Mouse (Mus musculus) hindbrain, embryonic 10.5 days (tissue): ENCODE results near the gene Olfr959. TPM values are rescaled to one million over a fixed set of nuclear protein-coding genes. Genes with fewer than 3 reads are reported as not detected.

Source experiments
- DNase-seq: peaks from one replicate; pipeline ENCODE4 v3.0.0-alpha.2; 2017; ENCODE audit warnings: low spot score
- H3K27ac ChIP-seq: fragments of 300-500 bp; sonication (generic); 2 replicates; pipeline ENCODE4 v1.5.1; 2016; ENCODE audit warnings: mild to moderate bottlenecking, moderate library complexity
- H3K27me3 ChIP-seq: fragments of 300-500 bp; sonication (generic); 2 replicates; pipeline ENCODE4 v1.6.1; 2016; ENCODE audit warnings: mild to moderate bottlenecking; ENCODE audit not compliant: poor library complexity, insufficient read depth, severe bottlenecking
- H3K36me3 ChIP-seq: fragments of 300-500 bp; sonication (generic); 2 replicates; pipeline ENCODE4 v1.6.1; 2016; ENCODE audit warnings: mild to moderate bottlenecking, moderate library complexity
- H3K4me1 ChIP-seq: fragments of 300-500 bp; sonication (generic); replicated peaks from 2 replicates; pipeline ENCODE4 v1.6.1; 2016; ENCODE audit warnings: mild to moderate bottlenecking
- H3K4me3 ChIP-seq: fragments of 300-500 bp; sonication (generic); 2 replicates; pipeline ENCODE4 v1.5.1; 2016; ENCODE audit warnings: mild to moderate bottlenecking, moderate library complexity
- H3K9me3 ChIP-seq: fragments of 300-500 bp; sonication (generic); 2 replicates; pipeline ENCODE4 v1.6.1; 2016; ENCODE audit warnings: mild to moderate bottlenecking, moderate library complexity
- WGBS: fragments of 180-500 bp; shearing (Covaris S2); methylation state at CpG from one replicate; pipeline ENCODE4 v1.1.7; 2016; 5-methylcytosine and 5-hydroxymethylcytosine counted together
- polyA plus RNA-seq: library from polyadenylated mRNA; unstranded; fragments of >200 nt; fragmentation: Nextera tagmentation; extraction: Ambion mirVana; gene quantifications from 2 replicates; pipeline ENCODE4 v1.2.1, GENCODE M21; 2016

The Olfr959 gene
- polyA plus RNA-seq, 1 experiment from 2014 or later, result not detected

DNA sequence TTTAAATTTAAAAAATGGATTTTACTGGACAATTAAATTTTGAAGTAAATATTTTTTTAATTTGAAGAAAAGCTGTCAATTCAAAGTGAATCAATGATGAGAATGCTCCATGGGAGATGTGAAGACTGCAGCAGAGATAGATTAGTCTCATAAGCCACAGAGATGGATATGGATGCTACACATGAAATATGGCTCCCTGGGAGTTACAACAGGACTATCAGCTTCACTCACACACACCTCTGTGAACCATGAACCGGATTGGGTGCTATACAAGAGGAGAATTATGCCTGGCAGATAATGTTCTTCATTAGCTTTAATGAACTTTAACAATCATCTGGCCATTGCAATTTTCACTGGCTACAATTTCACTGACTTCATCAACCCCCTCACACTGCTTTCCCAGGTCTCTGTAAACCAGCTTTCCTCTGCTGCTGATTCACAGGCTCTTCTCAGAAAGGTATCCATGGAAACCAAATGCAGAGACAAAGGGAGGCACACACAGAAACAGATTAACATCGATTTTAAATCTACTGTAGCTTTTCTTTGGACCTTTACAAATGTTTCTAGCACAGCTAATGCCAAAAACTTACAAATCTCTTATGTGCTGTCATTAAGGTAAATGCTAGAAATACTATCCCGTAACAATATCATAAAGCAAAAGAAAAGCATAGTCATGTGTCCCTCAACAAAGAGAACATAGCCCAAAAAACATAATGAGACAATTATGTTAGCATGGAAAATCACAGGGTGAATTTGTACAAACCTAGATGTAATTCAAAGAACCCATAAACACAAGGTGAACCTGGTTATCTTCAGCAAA is 17.6 kb downstream of the Olfr959 start:
- peak overlapping the region; percentile 67 for H3K27ac ChIP-seq
- no peaks in the 10 kb centered on the region for H3K9me3 ChIP-seq
- H3K36me3 ChIP-seq, result no peaks in the 10 kb centered on the region
- H3K27me3 ChIP-seq, result no peaks in the 10 kb centered on the region
- peaks cover 7% of the 10 kb centered on the region; the same call in 1 of the 2 replicates for H3K4me1 ChIP-seq
- 55% methylated on average over 3 of the region's 3 CpGs for WGBS
- no peak overlapping the region for H3K4me3 ChIP-seq
- DNase-seq, result no peak

DNA sequence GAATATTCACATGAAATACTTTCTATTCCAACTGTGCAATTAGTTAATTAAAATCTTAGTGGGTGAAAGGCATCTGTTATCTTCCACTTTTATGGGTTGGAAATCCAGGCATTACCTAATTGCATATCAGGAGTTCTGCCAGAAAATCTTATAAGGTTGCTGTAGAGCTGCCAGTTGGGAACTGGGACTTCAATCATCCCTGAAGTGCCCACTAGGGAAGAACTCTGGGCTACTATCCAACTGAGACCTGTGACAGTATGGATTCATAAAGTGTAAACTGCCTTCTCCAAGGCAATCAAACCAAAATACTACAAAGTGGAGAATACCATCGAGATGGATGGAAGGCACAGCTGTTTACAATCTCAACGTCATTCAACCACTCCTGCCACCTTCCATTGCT is 21.4 kb downstream of the Olfr959 start, which contains the start of gene Olfr958:
TSS of gene Olfr958 (minus strand) at position 109 of the 400 bp plus-strand sequence.
- no peak within 1 kb of the TSS for H3K4me3 ChIP-seq
- H3K27me3 ChIP-seq, result no peaks in the 10 kb centered on the region
- 75% methylated on average over 2 of the region's 2 CpGs for WGBS
- no peak within 1 kb of the TSS for H3K27ac ChIP-seq
- H3K36me3 ChIP-seq, result no peaks in the 10 kb centered on the region
- no peak for DNase-seq
- no peaks in the 10 kb centered on the region for H3K9me3 ChIP-seq
- peaks cover 7% of the 10 kb centered on the region; the same call in 1 of the 2 replicates for H3K4me1 ChIP-seq

DNA sequence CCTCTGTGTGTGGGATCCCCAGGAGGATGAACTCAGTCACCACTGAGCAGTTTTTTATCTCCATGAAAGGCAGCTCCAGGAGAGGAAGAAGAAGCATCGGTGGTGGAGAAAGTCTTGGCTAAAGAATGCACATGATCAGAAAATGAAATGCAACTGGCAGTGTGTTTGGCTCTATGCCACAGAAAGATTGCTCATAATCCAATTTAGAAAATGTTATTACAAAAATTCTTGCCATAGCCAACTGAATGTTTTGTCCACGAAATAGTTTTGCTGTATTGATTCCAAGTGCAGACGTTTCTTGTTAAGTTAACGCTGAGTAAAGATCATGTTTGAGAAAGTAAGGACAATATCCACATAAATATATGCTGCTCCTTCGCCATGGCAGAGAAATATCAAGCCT is 24.6 kb downstream of the Olfr959 start:
- no peak for DNase-seq
- no peaks in the 10 kb centered on the region for H3K27me3 ChIP-seq
- H3K9me3 ChIP-seq, result no peaks in the 10 kb centered on the region
- 87% methylated on average over 5 of the region's 5 CpGs for WGBS
- H3K4me1 ChIP-seq, result no peaks in the 10 kb centered on the region
- H3K4me3 ChIP-seq, result no peak overlapping the region
- no peaks in the 10 kb centered on the region for H3K36me3 ChIP-seq
- no peak overlapping the region for H3K27ac ChIP-seq

DNA sequence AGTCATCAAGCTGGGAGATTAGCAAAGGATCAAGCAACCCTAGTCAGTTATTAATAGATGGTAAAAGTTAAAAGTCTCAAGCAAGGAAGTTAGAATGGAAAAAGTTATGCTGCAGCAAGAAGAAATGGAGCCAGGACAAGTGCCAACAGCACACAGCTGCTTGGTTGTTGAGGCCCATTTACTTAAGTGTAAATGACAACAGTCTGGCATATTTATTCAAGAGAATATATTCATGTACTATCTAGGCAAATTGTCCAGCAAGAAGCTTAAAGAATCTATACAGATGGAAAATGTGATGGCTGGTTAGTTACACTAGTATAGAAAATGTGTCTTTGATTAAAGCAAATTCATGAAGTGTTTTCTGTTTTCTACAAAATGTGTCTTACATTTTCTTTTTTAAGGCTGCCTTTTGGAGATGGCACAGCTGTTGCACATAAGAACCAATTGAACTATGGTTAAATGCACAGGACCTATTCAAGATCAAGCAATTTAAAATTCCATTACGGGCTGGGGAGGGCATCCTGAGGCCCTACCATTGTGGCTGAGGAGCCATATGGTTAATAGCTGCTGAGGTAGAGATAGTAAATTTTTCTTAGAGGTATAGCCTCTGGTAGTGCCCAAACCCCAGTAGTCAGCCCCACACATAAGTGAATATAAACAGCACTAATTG is 51.6 kb downstream of the Olfr959 start:
- no peak for DNase-seq
- no peak overlapping the region for H3K4me3 ChIP-seq
- H3K36me3 ChIP-seq, result no peaks in the 10 kb centered on the region
- H3K4me1 ChIP-seq, result no peaks in the 10 kb centered on the region
- H3K27ac ChIP-seq, result no peak overlapping the region
- no peaks in the 10 kb centered on the region for H3K9me3 ChIP-seq
- H3K27me3 ChIP-seq, result no peaks in the 10 kb centered on the region
- 89% methylated on average over 1 of the region's 1 CpGs for WGBS

Other genes starting within 250 kb of the Olfr959 start
- gene Olfr948, start 249.5 kb downstream of the Olfr959 start, polyA plus RNA-seq, result not detected in 2 replicates
- gene Olfr951, start 188.2 kb downstream of the Olfr959 start, polyA plus RNA-seq, result not detected in 2 replicates
- gene Olfr952, start 148.4 kb downstream of the Olfr959 start, polyA plus RNA-seq, result not detected in 2 replicates
- gene Olfr954, start 118.9 kb downstream of the Olfr959 start, polyA plus RNA-seq, result not detected in 2 replicates
- not detected in 2 replicates for gene Olfr955, start 103.6 kb downstream of the Olfr959 start, polyA plus RNA-seq
- gene Olfr44, start 81.6 kb downstream of the Olfr959 start, polyA plus RNA-seq, result not detected in 2 replicates
- not detected in 2 replicates for gene Olfr957, start 59.8 kb downstream of the Olfr959 start, polyA plus RNA-seq
- gene Olfr958, start 21.5 kb downstream of the Olfr959 start, polyA plus RNA-seq, result not detected in 2 replicates
- 6.0 and 10.1 TPM in 2 replicates for gene AW551984, start 28.8 kb upstream of the Olfr959 start, polyA plus RNA-seq
- not detected in 2 replicates for gene Olfr148, start 35.1 kb upstream of the Olfr959 start, polyA plus RNA-seq
- gene Olfr960, start 45.8 kb upstream of the Olfr959 start, polyA plus RNA-seq, result not detected in 2 replicates
- gene Olfr961, start 69.5 kb upstream of the Olfr959 start, polyA plus RNA-seq, result not detected in 2 replicates
- not detected in 2 replicates for gene Olfr963, start 91.6 kb upstream of the Olfr959 start, polyA plus RNA-seq
- gene Olfr149, start 131.5 kb upstream of the Olfr959 start, polyA plus RNA-seq, result not detected in 2 replicates
- gene Olfr965, start 135.8 kb upstream of the Olfr959 start, polyA plus RNA-seq, result not detected in 2 replicates
- not detected in 2 replicates for gene Olfr150, start 155.4 kb upstream of the Olfr959 start, polyA plus RNA-seq
- gene Olfr967, start 170.7 kb upstream of the Olfr959 start, polyA plus RNA-seq, result not detected in 2 replicates
- gene Olfr968, start 207.7 kb upstream of the Olfr959 start, polyA plus RNA-seq, result not detected in 2 replicates
- gene Olfr969, start 215.4 kb upstream of the Olfr959 start, polyA plus RNA-seq, result not detected in 2 replicates
- gene Olfr970, start 233.3 kb upstream of the Olfr959 start, polyA plus RNA-seq, result not detected in 2 replicates